Mouse (Mus musculus): ENCODE measurements around the gene Hist3h2a. TPM values are rescaled to one million over a fixed set of nuclear protein-coding genes. Genes with fewer than 3 reads are reported as not detected.

Hist3h2a gene
- polyA plus RNA-seq, 1 experiment from 2014 or later, result 26.9 TPM

- Histone ChIP-seq H3K9ac (peak overlapping the region; percentile 26; the same call in 1 of the 2 replicates), H3K27ac (0 out of 2 replicates have a peak overlapping the region, but pooled peaks have one; percentile 27), H3K36me3 (peaks cover 10% of the 10 kb centered on the region), H3K4me1 (peaks cover 26% of the 10 kb centered on the region), H3K27me3 (peaks cover 36% of the 10 kb centered on the region), H3K4me3 (peak overlapping the region; percentile 49), H3K9me3 (no peaks in the 10 kb centered on the region), H3K4me2 (peak overlapping the region; percentile 89)
- WGBS, result 4% methylated on average over 40 of the region's 40 CpGs
- peak; percentile 62 for ATAC-seq (ENCODE audit: insufficient number of reproducible peaks, low FRiP score, low TSS enrichment, low read depth)
These were observed 5.5 kb downstream of the Hist3h2a start for GRCm38 (mm10) chr11:58959921-58960465.

GRCm38 (mm10) chr11:58961364-58962177, 7.1 kb downstream of the Hist3h2a start:
- Histone ChIP-seq H3K9ac (no peak overlapping the region), H3K27me3 (peaks cover 36% of the 10 kb centered on the region), H3K4me1 (peaks cover 21% of the 10 kb centered on the region), H3K27ac (no peak overlapping the region), H3K4me3 (no peak overlapping the region), H3K36me3 (peaks cover 10% of the 10 kb centered on the region), H3K9me3 (no peaks in the 10 kb centered on the region), H3K4me2 (no peak overlapping the region)
- WGBS, result 56% methylated on average over 50 of the region's 50 CpGs
- ATAC-seq (ENCODE audit: insufficient number of reproducible peaks, low FRiP score, low TSS enrichment, low read depth), result no peak

- Histone ChIP-seq H3K4me1 (peaks cover 10% of the 10 kb centered on the region), H3K4me2 (no peak overlapping the region), H3K36me3 (peaks cover 6% of the 10 kb centered on the region), H3K9me3 (no peaks in the 10 kb centered on the region), H3K9ac (no peak overlapping the region), H3K4me3 (no peak overlapping the region), H3K27ac (no peak overlapping the region), H3K27me3 (peaks cover 36% of the 10 kb centered on the region)
- 36% methylated on average over 17 of the region's 17 CpGs for WGBS
- no peak for ATAC-seq (ENCODE audit: insufficient number of reproducible peaks, low FRiP score, low TSS enrichment, low read depth)
These were observed 9.1 kb downstream of the Hist3h2a start for GRCm38 (mm10) chr11:58963543-58963942.

GRCm38 (mm10) chr11:58964216-58964615, 9.7 kb downstream of the Hist3h2a start:
- H3K4me3 ChIP-seq, result no peak overlapping the region
- no peaks in the 10 kb centered on the region for H3K9me3 ChIP-seq
- H3K4me1 ChIP-seq, result peaks cover 10% of the 10 kb centered on the region
- H3K27ac ChIP-seq, result no peak overlapping the region
- peaks cover 6% of the 10 kb centered on the region for H3K36me3 ChIP-seq
- peaks cover 36% of the 10 kb centered on the region for H3K27me3 ChIP-seq
- H3K4me2 ChIP-seq, result no peak overlapping the region
- ATAC-seq (ENCODE audit: insufficient number of reproducible peaks, low FRiP score, low TSS enrichment, low read depth), result no peak
- H3K9ac ChIP-seq, result no peak overlapping the region
- 82% methylated on average over 7 of the region's 7 CpGs for WGBS

GRCm38 (mm10) chr11:58965001-58965760, 10.7 kb downstream of the Hist3h2a start:
- Histone ChIP-seq H3K4me1 (peaks cover 1% of the 10 kb centered on the region; the same call in 1 of the 2 replicates), H3K9ac (no peak overlapping the region), H3K36me3 (peaks cover 13% of the 10 kb centered on the region), H3K27ac (no peak overlapping the region), H3K4me2 (no peak overlapping the region), H3K4me3 (no peak overlapping the region), H3K27me3 (peaks cover 36% of the 10 kb centered on the region), H3K9me3 (no peaks in the 10 kb centered on the region)
- ATAC-seq (ENCODE audit: insufficient number of reproducible peaks, low FRiP score, low TSS enrichment, low read depth), result no peak
- 47% methylated on average over 12 of the region's 12 CpGs for WGBS

GRCm38 (mm10) chr11:58967346-58967745, 12.9 kb downstream of the Hist3h2a start:
- H3K27me3 ChIP-seq, result peaks cover 22% of the 10 kb centered on the region
- H3K4me3 ChIP-seq, result no peak overlapping the region
- no peak overlapping the region for H3K4me2 ChIP-seq
- H3K4me1 ChIP-seq, result no peaks in the 10 kb centered on the region
- peaks cover 26% of the 10 kb centered on the region for H3K36me3 ChIP-seq
- H3K27ac ChIP-seq, result no peak overlapping the region
- no peak for ATAC-seq (ENCODE audit: insufficient number of reproducible peaks, low FRiP score, low TSS enrichment, low read depth)
- WGBS, result 98% methylated on average over 1 of the region's 1 CpGs
- H3K9ac ChIP-seq, result no peak overlapping the region
- no peaks in the 10 kb centered on the region for H3K9me3 ChIP-seq

- Histone ChIP-seq H3K27ac (no peak overlapping the region), H3K4me2 (no peak overlapping the region), H3K9me3 (no peaks in the 10 kb centered on the region), H3K27me3 (peaks cover 13% of the 10 kb centered on the region), H3K4me1 (no peaks in the 10 kb centered on the region), H3K36me3 (peaks cover 29% of the 10 kb centered on the region), H3K9ac (no peak overlapping the region), H3K4me3 (no peak overlapping the region)
- WGBS, result 83% methylated on average over 7 of the region's 7 CpGs
- ATAC-seq (ENCODE audit: insufficient number of reproducible peaks, low FRiP score, low TSS enrichment, low read depth), result no peak
These were observed 14.1 kb downstream of the Hist3h2a start for GRCm38 (mm10) chr11:58968551-58968950.

- H3K36me3 ChIP-seq, result peaks cover 29% of the 10 kb centered on the region
- no peak overlapping the region for H3K9ac ChIP-seq
- H3K27ac ChIP-seq, result no peak overlapping the region
- H3K4me2 ChIP-seq, result no peak overlapping the region
- H3K27me3 ChIP-seq, result peaks cover 8% of the 10 kb centered on the region
- whole genome bisulfite sequencing, result 85% methylated on average over 8 of the region's 8 CpGs
- no peaks in the 10 kb centered on the region for H3K9me3 ChIP-seq
- ATAC-seq (ENCODE audit: insufficient number of reproducible peaks, low FRiP score, low TSS enrichment, low read depth), result no peak
- H3K4me3 ChIP-seq, result no peak overlapping the region
- H3K4me1 ChIP-seq, result no peaks in the 10 kb centered on the region
These were observed 14.5 kb downstream of the Hist3h2a start for GRCm38 (mm10) chr11:58969027-58969426.

- no peak overlapping the region for H3K4me3 ChIP-seq
- ATAC-seq (ENCODE audit: insufficient number of reproducible peaks, low FRiP score, low TSS enrichment, low read depth), result no peak
- no peak overlapping the region for H3K27ac ChIP-seq
- H3K9me3 ChIP-seq, result no peaks in the 10 kb centered on the region
- H3K4me1 ChIP-seq, result no peaks in the 10 kb centered on the region
- H3K9ac ChIP-seq, result no peak overlapping the region
- H3K4me2 ChIP-seq, result no peak overlapping the region
- peaks cover 33% of the 10 kb centered on the region for H3K36me3 ChIP-seq
- H3K27me3 ChIP-seq, result peaks cover 3% of the 10 kb centered on the region; the same call in 1 of the 2 replicates
- 75% methylated on average over 6 of the region's 6 CpGs for WGBS
These were observed 15.2 kb downstream of the Hist3h2a start for GRCm38 (mm10) chr11:58969659-58970058.

GRCm38 (mm10) chr11:58970831-58971530, 16.5 kb downstream of the Hist3h2a start:
- H3K9ac ChIP-seq, result no peak overlapping the region
- H3K4me3 ChIP-seq, result no peak overlapping the region
- H3K9me3 ChIP-seq, result no peaks in the 10 kb centered on the region
- 87% methylated on average over 21 of the region's 21 CpGs for WGBS
- no peaks in the 10 kb centered on the region for H3K27me3 ChIP-seq
- no peak overlapping the region for H3K27ac ChIP-seq
- peaks cover 35% of the 10 kb centered on the region for H3K36me3 ChIP-seq
- H3K4me1 ChIP-seq, result no peaks in the 10 kb centered on the region
- H3K4me2 ChIP-seq, result no peak overlapping the region
- ATAC-seq (ENCODE audit: insufficient number of reproducible peaks, low FRiP score, low TSS enrichment, low read depth), result peak; percentile 53

- Histone ChIP-seq H3K9me3 (no peaks in the 10 kb centered on the region), H3K27ac (no peak overlapping the region), H3K36me3 (peaks cover 35% of the 10 kb centered on the region), H3K27me3 (no peaks in the 10 kb centered on the region), H3K9ac (no peak overlapping the region), H3K4me1 (peaks cover under 1% of the 10 kb centered on the region; the same call in 1 of the 2 replicates), H3K4me3 (no peak overlapping the region), H3K4me2 (no peak overlapping the region)
- ATAC-seq (ENCODE audit: insufficient number of reproducible peaks, low FRiP score, low TSS enrichment, low read depth), result no peak
- WGBS, result 95% methylated on average over 3 of the region's 3 CpGs
These were observed 17.3 kb downstream of the Hist3h2a start for GRCm38 (mm10) chr11:58971796-58972195.
